Mouse (Mus musculus): Measurements from ENCODE around the gene Tspo2. TPM values are rescaled to one million over a fixed set of nuclear protein-coding genes. Genes with fewer than 3 reads are reported as not detected.

Gene Tspo2
- polyA plus RNA-seq, 1 experiment from 2014 or later: 0.28 TPM

GRCm38 (mm10) chr17:48401710-48402109, 49.6 kb downstream of the Tspo2 start:
- Histone ChIP-seq H3K27ac (replicated peaks; ENCODE audit: low read depth, low read length) (no peak overlapping the region), H3K36me3 (replicated peaks; ENCODE audit: control insufficient read depth, insufficient read depth, low read depth, low read length) (no peaks in the 10 kb centered on the region; the same call in none of the 2 replicates), H3K4me2 (ENCODE audit: low read depth, low read length) (no peak overlapping the region), H3K9ac (replicated peaks; ENCODE audit: low read length) (no peak overlapping the region), H3K4me1 (ENCODE audit: control insufficient read depth, insufficient read depth, low read length) (no peaks in the 10 kb centered on the region), H3K9me3 (replicated peaks; ENCODE audit: control insufficient read depth, low read length) (no peaks in the 10 kb centered on the region), H3K27me3 (ENCODE audit: control insufficient read depth, insufficient read depth, low read length) (no peaks in the 10 kb centered on the region), H3K4me3 (ENCODE audit: low read depth, low read length) (no peak overlapping the region)
- ATAC-seq (replicated peaks; ENCODE audit: insufficient number of reproducible peaks, low FRiP score, low TSS enrichment, low read depth): no peak
- WGBS: 84% methylated on average over 4 of the region's 4 CpGs
- DNase-seq (ENCODE audit: low spot score): no peak

Other genes with a start within 250 kb of the Tspo2 start
- 0.07 and 0.11 TPM in 2 replicates for gene Trem1, start 218.8 kb downstream of the Tspo2 start, polyA plus RNA-seq (2014; fragmentation: Nextera tagmentation; extraction: Ambion mirVana)
- gene Trem3, start 203.7 kb downstream of the Tspo2 start, polyA plus RNA-seq (2014; fragmentation: Nextera tagmentation; extraction: Ambion mirVana): 0.21 TPM in 1 of 2 replicates, not detected in the other
- gene Treml4, start 187.2 kb downstream of the Tspo2 start, polyA plus RNA-seq (2014; fragmentation: Nextera tagmentation; extraction: Ambion mirVana): not detected in 2 replicates
- gene Treml2, start 152.0 kb downstream of the Tspo2 start, polyA plus RNA-seq (2014; fragmentation: Nextera tagmentation; extraction: Ambion mirVana): 0.10 and 0.15 TPM in 2 replicates
- gene B430306N03Rik, start 135.4 kb downstream of the Tspo2 start, polyA plus RNA-seq (2014; fragmentation: Nextera tagmentation; extraction: Ambion mirVana): not detected in 2 replicates
- gene Trem2, start 105.1 kb downstream of the Tspo2 start, polyA plus RNA-seq (2014; fragmentation: Nextera tagmentation; extraction: Ambion mirVana): 1.9 and 2.6 TPM in 2 replicates
- 2.5 and 3.0 TPM in 2 replicates for gene Treml1, start 91.6 kb downstream of the Tspo2 start, polyA plus RNA-seq (2014; fragmentation: Nextera tagmentation; extraction: Ambion mirVana)
- gene Nfya, start 41.6 kb downstream of the Tspo2 start, polyA plus RNA-seq (2014; fragmentation: Nextera tagmentation; extraction: Ambion mirVana): 23.0 and 26.5 TPM in 2 replicates
- gene Oard1, start 41.5 kb downstream of the Tspo2 start, polyA plus RNA-seq (2014; fragmentation: Nextera tagmentation; extraction: Ambion mirVana): 76.5 and 79.7 TPM in 2 replicates
- gene Apobec2, start 18.6 kb downstream of the Tspo2 start, polyA plus RNA-seq (2014; fragmentation: Nextera tagmentation; extraction: Ambion mirVana): 1.2 and 2.0 TPM in 2 replicates
- 0.26 and 0.34 TPM in 2 replicates for gene Unc5cl, start 3.4 kb upstream of the Tspo2 start, polyA plus RNA-seq (2014; fragmentation: Nextera tagmentation; extraction: Ambion mirVana)

Measured in embryonic facial prominence, embryonic 11.5 days (tissue).